Mouse (Mus musculus) adrenal gland, postnatal 0 days (tissue): ENCODE measurements around the gene Optc. TPM values are rescaled to one million over a fixed set of nuclear protein-coding genes. Genes with fewer than 3 reads are reported as not detected.

Source experiments
- polyA plus RNA-seq: library from polyadenylated mRNA; unstranded; fragments of >200 nt; fragmentation: Nextera tagmentation; extraction: Ambion mirVana; gene quantifications from 2 replicates; pipeline ENCODE4 v1.2.1, GENCODE M21; 2015

Gene Optc
- 1.6 and 2.3 TPM in 2 replicates for polyA plus RNA-seq

GRCm38 (mm10) chr1:133907949-133908658 lies at the start of gene Optc:
Gene Optc, minus strand, starts transcription at chr1:133907999.

GRCm38 (mm10) chr1:133921304-133921751 lies 13.5 kb upstream of the Optc start, which contains the start of gene Prelp:
Gene Prelp, minus strand, starts transcription at chr1:133921414.

Other genes with a start within 250 kb of the Optc start
- gene Zbed6, start 247.1 kb downstream of the Optc start, polyA plus RNA-seq, result not detected in 2 replicates
- 2.2 and 2.3 TPM in 2 replicates for gene Gm38394, start 246.7 kb downstream of the Optc start, polyA plus RNA-seq
- 0.22 TPM in 2 replicates for gene Lax1, start 217.9 kb downstream of the Optc start, polyA plus RNA-seq
- 6.7 and 7.3 TPM in 2 replicates for gene Atp2b4, start 107.0 kb downstream of the Optc start, polyA plus RNA-seq
- 16.4 and 34.8 TPM in 2 replicates for gene Prelp, start 13.4 kb upstream of the Optc start, polyA plus RNA-seq
- 17.8 and 24.8 TPM in 2 replicates for gene Fmod, start 129.3 kb upstream of the Optc start, polyA plus RNA-seq
- gene Btg2, start 171.1 kb upstream of the Optc start, polyA plus RNA-seq, result 19.9 and 20.4 TPM in 2 replicates
- gene Chit1, start 203.2 kb upstream of the Optc start, polyA plus RNA-seq, result 0.22 and 0.25 TPM in 2 replicates